Mouse (Mus musculus) adrenal gland, postnatal 25 days (tissue): ENCODE measurements around the gene Gm40193. TPM values are rescaled to one million over a fixed set of nuclear protein-coding genes. Genes with fewer than 3 reads are reported as not detected.
A peak's percentile ranks its signal among the peaks of the same experiment; 100 is the strongest.
"Not testable (repeated sequence)": the region's sequence is repeated elsewhere in the genome, so short reads cannot be mapped to it uniquely, and the experiment has no call there.

ENCODE experiments used
- DNase-seq: peaks from one replicate; pipeline ENCODE4 v3.0.0; 2021; ENCODE audit warnings: mixed read lengths
- long read RNA-seq: library from polyadenylated mRNA; stranded (forward); transcript quantifications from one replicate; pipeline ENCODE4 v2.0.0, GENCODE M21; 2021
- total RNA-seq: library from RNA; stranded (reverse); gene quantifications from 2 replicates; pipeline ENCODE4 v1.2.3, GENCODE M21; 2021

Gm40193 gene
- not detected in 2 replicates for total RNA-seq
- long read RNA-seq: 0 reads

- DNase-seq: no peak
These were observed at the start of gene Gm40193 for GRCm38 (mm10) chr11:70532839-70533238. Gm40193 (minus strand) TSS chr11:70532939.

- DNase-seq: no peak
These were observed 49.5 kb upstream of the Gm40193 start for GRCm38 (mm10) chr11:70582196-70582595.

- no peak for DNase-seq
These were observed 48.2 kb upstream of the Gm40193 start for GRCm38 (mm10) chr11:70580921-70581320.

- DNase-seq: no peak
These were observed 47.6 kb upstream of the Gm40193 start for GRCm38 (mm10) chr11:70580358-70580720.

GRCm38 (mm10) chr11:70579710-70580357 lies 47.1 kb upstream of the Gm40193 start:
- no peak for DNase-seq

GRCm38 (mm10) chr11:70578962-70579361 lies 46.2 kb upstream of the Gm40193 start:
- no peak for DNase-seq

- DNase-seq: no peak
These were observed 44.5 kb upstream of the Gm40193 start for GRCm38 (mm10) chr11:70577201-70577600.

GRCm38 (mm10) chr11:70573872-70574271 lies 41.1 kb upstream of the Gm40193 start:
- no peak for DNase-seq

GRCm38 (mm10) chr11:70572348-70572902 lies 39.7 kb upstream of the Gm40193 start:
- DNase-seq: no peak

GRCm38 (mm10) chr11:70571641-70572040 lies 38.9 kb upstream of the Gm40193 start:
- DNase-seq: no peak

GRCm38 (mm10) chr11:70570614-70571013 lies 37.9 kb upstream of the Gm40193 start:
- DNase-seq: not testable (repeated sequence)

- DNase-seq: no peak
These were observed 33.8 kb upstream of the Gm40193 start for GRCm38 (mm10) chr11:70566586-70566985.

GRCm38 (mm10) chr11:70564276-70564873 lies 31.6 kb upstream of the Gm40193 start:
- no peak for DNase-seq

GRCm38 (mm10) chr11:70563470-70564275 lies 30.9 kb upstream of the Gm40193 start:
- no peak for DNase-seq

- no peak for DNase-seq
These were observed 30.3 kb upstream of the Gm40193 start for GRCm38 (mm10) chr11:70562995-70563469.

- DNase-seq: peak; percentile 91
These were observed 29.7 kb upstream of the Gm40193 start, which contains the start of gene Mink1 for GRCm38 (mm10) chr11:70562287-70562994. Mink1 (plus strand) TSS chr11:70562881.

GRCm38 (mm10) chr11:70561937-70562286 lies 29.2 kb upstream of the Gm40193 start:
- DNase-seq: no peak

GRCm38 (mm10) chr11:70557545-70557944 lies 24.8 kb upstream of the Gm40193 start:
- no peak for DNase-seq

- DNase-seq: no peak
These were observed 21.2 kb upstream of the Gm40193 start for GRCm38 (mm10) chr11:70553940-70554339.

GRCm38 (mm10) chr11:70551526-70551925 lies 18.8 kb upstream of the Gm40193 start:
- no peak for DNase-seq

GRCm38 (mm10) chr11:70544496-70544895 lies 11.8 kb upstream of the Gm40193 start:
- no peak for DNase-seq

GRCm38 (mm10) chr11:70541415-70541814 lies 8.7 kb upstream of the Gm40193 start:
- DNase-seq: no peak
